Mouse (Mus musculus) ES-E14 (cell line): ENCODE results near the gene Mov10.

Experiments used
- CHD2 ChIP-seq: IDR thresholded peaks from 2 replicates; pipeline ENCODE4 v1.6.1; 2014; ENCODE audit warnings: mild to moderate bottlenecking, low read depth, low read length, inconsistent platforms
- HCFC1 ChIP-seq: IDR thresholded peaks from 2 replicates; pipeline ENCODE4 v1.6.1; 2012; ENCODE audit warnings: low read length, inconsistent platforms, borderline replicate concordance; ENCODE audit not compliant: insufficient read depth
- MAFK ChIP-seq: IDR thresholded peaks from 2 replicates; pipeline ENCODE4 v1.6.1; 2014; ENCODE audit warnings: mild to moderate bottlenecking, low read depth, low read length, inconsistent platforms; ENCODE audit not compliant: insufficient read depth
- ZC3H11A ChIP-seq: IDR thresholded peaks from 2 replicates; pipeline ENCODE4 v1.6.1; 2012; ENCODE audit warnings: low read depth, mild to moderate bottlenecking, inconsistent platforms, low read length, borderline replicate concordance
- ZNF384 ChIP-seq: IDR thresholded peaks from 2 replicates; pipeline ENCODE4 v1.6.1; 2012; ENCODE audit warnings: low read depth, low read length, inconsistent platforms

DNA sequence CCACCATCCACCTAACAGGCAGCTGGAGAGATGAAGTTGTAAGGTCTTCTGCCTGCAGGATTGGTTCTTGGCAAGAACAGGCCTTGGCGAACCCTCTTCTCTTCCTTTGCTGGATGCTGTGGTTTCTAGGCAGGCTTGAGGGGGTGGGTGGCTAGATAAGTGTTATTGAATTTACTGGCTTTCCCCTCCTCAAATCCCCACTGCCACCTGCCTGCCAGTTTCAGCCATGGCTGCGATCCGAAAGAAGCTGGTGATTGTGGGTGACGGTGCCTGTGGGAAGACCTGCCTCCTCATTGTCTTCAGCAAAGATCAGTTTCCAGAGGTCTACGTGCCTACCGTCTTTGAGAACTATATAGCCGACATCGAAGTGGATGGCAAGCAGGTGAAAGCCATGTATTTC lies 26.7 kb downstream of the Mov10 start:
- TF ChIP-seq MAFK = no peak
- no peak for TF ChIP-seq ZC3H11A
- no peak for TF ChIP-seq HCFC1
- no peak for TF ChIP-seq CHD2
- TF ChIP-seq ZNF384 = no peak
